Mouse (Mus musculus) kidney, adult 18-20 months (tissue): ENCODE measurements around the gene Ranbp3.

Experiments
- DNase-seq: peaks from one replicate; pipeline ENCODE4 v3.0.0; 2021

Gene Ranbp3

GRCm38 (mm10) chr17:56681791-56682190 is 8.7 kb downstream of the Ranbp3 start:
- DNase-seq, result no peak

GRCm38 (mm10) chr17:56682880-56683279 is 9.8 kb downstream of the Ranbp3 start:
- DNase-seq, result no peak

GRCm38 (mm10) chr17:56683546-56684140 is 10.5 kb downstream of the Ranbp3 start:
- no peak for DNase-seq

- DNase-seq, result no peak
Observed at GRCm38 (mm10) chr17:56684649-56685048, 11.6 kb downstream of the Ranbp3 start.

GRCm38 (mm10) chr17:56686801-56687200 is 13.7 kb downstream of the Ranbp3 start:
- no peak for DNase-seq

GRCm38 (mm10) chr17:56688045-56688444 is 15.0 kb downstream of the Ranbp3 start:
- no peak for DNase-seq

- DNase-seq, result no peak
Observed at GRCm38 (mm10) chr17:56688689-56689088, 15.6 kb downstream of the Ranbp3 start.

- DNase-seq, result no peak
Observed at GRCm38 (mm10) chr17:56693395-56693794, 20.3 kb downstream of the Ranbp3 start.

- peak; percentile 36 for DNase-seq
Observed at GRCm38 (mm10) chr17:56693851-56694310, 20.8 kb downstream of the Ranbp3 start.

- DNase-seq, result no peak
Observed at GRCm38 (mm10) chr17:56700451-56700850, 27.4 kb downstream of the Ranbp3 start.

- DNase-seq, result no peak
Observed at GRCm38 (mm10) chr17:56703038-56703437, 29.9 kb downstream of the Ranbp3 start.

- DNase-seq, result no peak
Observed at GRCm38 (mm10) chr17:56706515-56706914, 33.4 kb downstream of the Ranbp3 start.

- DNase-seq, result no peak
Observed at GRCm38 (mm10) chr17:56708692-56709091, 35.6 kb downstream of the Ranbp3 start.

- DNase-seq, result no peak
Observed at GRCm38 (mm10) chr17:56709708-56710107, 36.6 kb downstream of the Ranbp3 start.

GRCm38 (mm10) chr17:56715360-56715759 is 42.3 kb downstream of the Ranbp3 start:
- DNase-seq, result no peak

- DNase-seq, result no peak
Observed at GRCm38 (mm10) chr17:56715914-56716654, 43.0 kb downstream of the Ranbp3 start.

- DNase-seq, result peak; percentile 99
Observed at GRCm38 (mm10) chr17:56716655-56717362, 43.7 kb downstream of the Ranbp3 start.

GRCm38 (mm10) chr17:56717363-56718058 is 44.4 kb downstream of the Ranbp3 start, which contains the start of the genes Ndufa11 and Vmac:
Gene Ndufa11 (plus strand): TSS chr17:56717767.
Gene Vmac (minus strand): TSS chr17:56718022.
- DNase-seq, result peak; percentile 96

GRCm38 (mm10) chr17:56722441-56722840 is 49.3 kb downstream of the Ranbp3 start:
- DNase-seq, result peak; percentile 41

- DNase-seq, result no peak
Observed at GRCm38 (mm10) chr17:56723419-56724161, 50.5 kb downstream of the Ranbp3 start.

- DNase-seq, result no peak
Observed at GRCm38 (mm10) chr17:56727029-56727649, 54.0 kb downstream of the Ranbp3 start.

- no peak for DNase-seq
Observed at GRCm38 (mm10) chr17:56727659-56728058, 54.6 kb downstream of the Ranbp3 start.
